Mouse (Mus musculus) hematopoietic stem cell, adult 5-6 weeks (primary cell): Measurements from ENCODE around the gene Sept3. TPM values are rescaled to one million over a fixed set of nuclear protein-coding genes. Genes with fewer than 3 reads are reported as not detected.
A peak's percentile ranks its signal among the peaks of the same experiment; 100 is the strongest.

ENCODE experiments used
- ATAC-seq, 2 experiments: fragments of 125-278 bp in 1 of 2; replicated peaks in 1 of 2; 2 replicates each; pipeline ENCODE4 v1.8.0; 2016 to 2017; ENCODE audit warnings: inconsistent platforms in 2 of 2, mild to moderate bottlenecking in 2 of 2, moderate number of reproducible peaks in 2 of 2, low read depth in 1 of 2, moderate TSS enrichment in 1 of 2; ENCODE audit not compliant: low FRiP score in 2 of 2, poor library complexity in 2 of 2, severe bottlenecking in 2 of 2, insufficient read depth in 1 of 2, low TSS enrichment in 1 of 2
- total RNA-seq: library from RNA; stranded (forward); fragments of 172-1452, 232-1000 nt; gene quantifications from 2 replicates; pipeline ENCODE4 v1.2.3, GENCODE M21; 2017

The Sept3 gene
- total RNA-seq, 1 experiment from 2014 or later: 1.1 TPM

GRCm38 (mm10) chr15:82319613-82320012 lies 44.9 kb downstream of the Sept3 start:
- ATAC-seq: no peak; a peak in 1 of 4 replicates

DNA sequence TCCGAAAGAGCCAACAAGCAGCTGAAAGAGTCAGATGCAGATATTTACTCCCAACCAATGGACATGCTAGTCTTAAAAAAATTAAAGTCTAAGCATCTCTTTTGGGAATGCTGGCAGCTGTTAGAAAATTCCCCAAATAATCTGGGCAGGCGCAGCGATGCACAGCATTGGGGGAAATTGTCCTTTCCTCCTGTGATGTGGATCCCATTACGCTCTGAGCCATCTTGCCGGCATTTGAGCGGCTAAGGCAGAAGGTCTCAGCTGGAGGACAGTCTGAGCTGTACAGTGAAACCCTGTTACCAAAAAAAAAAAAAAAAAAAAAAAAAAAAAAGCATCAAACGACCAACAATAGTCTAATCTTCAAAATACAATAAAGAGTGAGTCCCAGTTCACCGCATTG lies 47.5 kb downstream of the Sept3 start:
- ATAC-seq: no peak

DNA sequence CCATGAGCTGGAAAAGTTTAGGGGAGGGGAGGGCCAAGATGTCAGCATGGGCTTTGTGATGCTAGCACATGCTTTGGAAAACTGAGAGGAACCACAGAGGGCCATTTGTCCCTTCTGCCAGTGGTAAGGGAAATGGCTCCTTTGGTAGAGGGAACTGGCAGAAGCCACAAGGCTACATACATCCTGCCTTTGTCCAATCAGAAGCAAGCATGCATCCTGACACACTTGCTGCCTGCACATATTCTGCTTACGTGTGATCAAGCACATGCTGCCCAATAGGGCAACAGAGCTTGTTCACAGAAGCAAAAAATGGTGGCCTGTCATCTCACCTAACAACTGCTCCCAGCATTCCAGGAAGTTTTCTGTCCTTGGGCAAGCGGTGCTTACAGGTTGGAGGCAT lies 50.7 kb downstream of the Sept3 start:
- 0 out of 4 replicates have a peak, but pooled peaks have one; percentile 27 to 36 for ATAC-seq

- no peak for ATAC-seq
These were observed 60.5 kb downstream of the Sept3 start for GRCm38 (mm10) chr15:82335194-82335593.

GRCm38 (mm10) chr15:82336629-82337028 lies 61.9 kb downstream of the Sept3 start:
- ATAC-seq: no peak

GRCm38 (mm10) chr15:82337875-82338274 lies 63.2 kb downstream of the Sept3 start:
- peak; percentile 27 to 30 for ATAC-seq

GRCm38 (mm10) chr15:82338593-82339112 lies 64.0 kb downstream of the Sept3 start, which contains the start of the genes Naga, Pheta2 and Smdt1:
Gene Naga (minus strand): TSS chr15:82338925.
Gene Pheta2 (plus strand): TSS chr15:82338942.
Gene Smdt1 (plus strand): TSS chr15:82338959.
- ATAC-seq: peak; percentile 58 to 62

GRCm38 (mm10) chr15:82339150-82339549 lies 64.5 kb downstream of the Sept3 start:
- ATAC-seq: no peak

GRCm38 (mm10) chr15:82339634-82340254 lies 65.1 kb downstream of the Sept3 start:
- no peak for ATAC-seq

- no peak for ATAC-seq
These were observed 65.8 kb downstream of the Sept3 start for GRCm38 (mm10) chr15:82340414-82341035.

GRCm38 (mm10) chr15:82341036-82341501 lies 66.4 kb downstream of the Sept3 start:
- ATAC-seq: 0 out of 4 replicates have a peak, but pooled peaks of 1 of the 2 experiments have one; percentile 6

GRCm38 (mm10) chr15:82341675-82342542 lies 67.2 kb downstream of the Sept3 start:
- ATAC-seq: peak; percentile 34 to 40

DNA sequence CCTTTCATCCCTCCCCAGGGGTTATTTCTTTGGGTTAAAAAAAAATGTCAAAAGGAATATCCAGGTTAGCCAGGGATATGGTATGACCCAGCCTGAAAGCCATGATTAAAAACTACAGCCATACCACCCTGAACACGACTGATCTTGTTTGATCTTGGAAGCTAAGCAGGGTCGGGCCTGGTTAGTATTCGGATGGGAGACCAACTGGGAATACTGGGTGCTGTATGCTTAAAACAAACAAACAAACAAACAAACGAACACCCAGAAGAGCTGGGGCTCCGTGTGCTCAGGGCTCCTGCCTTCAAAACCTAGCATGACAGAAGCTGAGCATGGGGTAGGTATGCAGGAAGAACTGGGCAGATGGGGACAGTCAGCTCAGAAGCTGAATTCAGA lies 67.8 kb downstream of the Sept3 start:
- no peak for ATAC-seq

GRCm38 (mm10) chr15:82343368-82344287 lies 68.9 kb downstream of the Sept3 start:
- ATAC-seq: no peak
